Mouse (Mus musculus) stomach, postnatal 0 days (tissue): ENCODE results near the gene Atp5k. TPM values are rescaled to one million over a fixed set of nuclear protein-coding genes. Genes with fewer than 3 reads are reported as not detected.

ENCODE experiments used
- ATAC-seq: fragments of 200-750 bp; cut with Nextera tagmentation; 2 replicates; pipeline ENCODE4 v1.8.0; 2017; ENCODE audit not compliant: low FRiP score, low TSS enrichment
- DNase-seq: peaks from one replicate; pipeline ENCODE4 v3.0.0-alpha.2; 2016; ENCODE audit warnings: low spot score
- H3K27ac ChIP-seq: fragments of 300-500 bp; sonication (generic); replicated peaks from 2 replicates; pipeline ENCODE4 v1.5.1; 2014; ENCODE audit warnings: mild to moderate bottlenecking, control low read depth
- H3K27me3 ChIP-seq: fragments of 300-500 bp; sonication (generic); 2 replicates; pipeline ENCODE4 v1.6.1; 2014; ENCODE audit warnings: low read length; ENCODE audit not compliant: control insufficient read depth, insufficient read depth
- H3K36me3 ChIP-seq: fragments of 300-500 bp; sonication (generic); 2 replicates; pipeline ENCODE4 v1.6.1; 2014; ENCODE audit warnings: low read length, mixed read lengths; ENCODE audit not compliant: control insufficient read depth, insufficient read depth
- H3K4me1 ChIP-seq: fragments of 300-500 bp; sonication (generic); replicated peaks from 2 replicates; pipeline ENCODE4 v1.6.1; 2014; ENCODE audit warnings: antibody characterized with exemption; ENCODE audit not compliant: control insufficient read depth, insufficient read depth
- H3K4me2 ChIP-seq: fragments of 300-500 bp; sonication (generic); replicated peaks from 2 replicates; pipeline ENCODE4 v1.6.1; 2014; ENCODE audit warnings: low read depth, mild to moderate bottlenecking, control low read depth, moderate library complexity
- H3K4me3 ChIP-seq: fragments of 300-500 bp; sonication (generic); 2 replicates; pipeline ENCODE4 v1.5.1; 2014; ENCODE audit warnings: low read depth, low read length, control low read depth
- H3K9ac ChIP-seq: fragments of 300-500 bp; sonication (generic); 2 replicates; pipeline ENCODE4 v1.6.1; 2014; ENCODE audit warnings: mild to moderate bottlenecking, low read length, control low read depth, mixed read lengths
- H3K9me3 ChIP-seq: fragments of 300-500 bp; sonication (generic); 2 replicates; pipeline ENCODE4 v1.6.1; 2016; ENCODE audit warnings: low read length; ENCODE audit not compliant: control insufficient read depth
- CTCF ChIP-seq: IDR thresholded peaks from 2 replicates; pipeline ENCODE4 v1.5.1; 2016; ENCODE audit warnings: antibody characterized with exemption, low read depth, mild to moderate bottlenecking, moderate library complexity
- EP300 ChIP-seq: optimal IDR thresholded peaks from 2 replicates; pipeline ENCODE3; 2016; ENCODE audit warnings: antibody characterized with exemption
- WGBS: fragments of 180-500 bp; shearing (Covaris S2); extraction: QIAGEN DNeasy Blood & Tissue Kit; methylation state at CpG from one replicate; pipeline ENCODE4 v1.1.7; 2014; 5-methylcytosine and 5-hydroxymethylcytosine counted together
- polyA plus RNA-seq: library from polyadenylated mRNA; unstranded; fragments of >200 nt; fragmentation: Nextera tagmentation; extraction: Ambion mirVana; gene quantifications from 2 replicates; pipeline ENCODE4 v1.2.1, GENCODE M21; 2015

The Atp5k gene
- polyA plus RNA-seq, 1 experiment from 2014 or later, result 641 TPM

GRCm38 (mm10) chr5:108447857-108448256 lies 13.6 kb upstream of the Atp5k start:
- H3K4me3 ChIP-seq, result no peak overlapping the region
- no peak overlapping the region for H3K27ac ChIP-seq
- no peaks in the 10 kb centered on the region for H3K9me3 ChIP-seq
- DNase-seq, result no peak
- ATAC-seq, result no peak
- no peaks in the 10 kb centered on the region for H3K27me3 ChIP-seq
- H3K9ac ChIP-seq, result no peak overlapping the region
- no peaks in the 10 kb centered on the region; the same call in 1 of the 2 replicates for H3K4me1 ChIP-seq
- WGBS, result 78% methylated on average over 7 of the region's 7 CpGs
- H3K36me3 ChIP-seq, result no peaks in the 10 kb centered on the region
- H3K4me2 ChIP-seq, result no peak overlapping the region; the same call in 1 of the 2 replicates
- TF ChIP-seq EP300, result no peak
- TF ChIP-seq CTCF, result no peak

- DNase-seq, result no peak
- no peak overlapping the region for H3K4me3 ChIP-seq
- no peaks in the 10 kb centered on the region; the same call in 1 of the 2 replicates for H3K4me1 ChIP-seq
- ATAC-seq, result 0 out of 2 replicates have a peak, but pooled peaks have one; percentile 9
- H3K36me3 ChIP-seq, result no peaks in the 10 kb centered on the region
- no peaks in the 10 kb centered on the region for H3K27me3 ChIP-seq
- no peaks in the 10 kb centered on the region for H3K9me3 ChIP-seq
- no peak overlapping the region for H3K9ac ChIP-seq
- no peak overlapping the region for H3K27ac ChIP-seq
- H3K4me2 ChIP-seq, result no peak overlapping the region
- TF ChIP-seq CTCF (no peak), EP300 (no peak)
- WGBS, result 65% methylated on average over 3 of the region's 3 CpGs
These were observed 12.7 kb upstream of the Atp5k start for GRCm38 (mm10) chr5:108446973-108447372.

- Histone ChIP-seq H3K9ac (no peak overlapping the region), H3K36me3 (peaks cover 3% of the 10 kb centered on the region; the same call in 1 of the 2 replicates), H3K4me1 (peaks cover 4% of the 10 kb centered on the region), H3K4me3 (no peak overlapping the region), H3K4me2 (no peak overlapping the region), H3K27me3 (no peaks in the 10 kb centered on the region), H3K27ac (no peak overlapping the region), H3K9me3 (no peaks in the 10 kb centered on the region)
- no peak for DNase-seq
- ATAC-seq, result no peak
- TF ChIP-seq CTCF (no peak), EP300 (no peak)
- WGBS, result 66% methylated on average over 2 of the region's 2 CpGs
These were observed 1.9 kb upstream of the Atp5k start for GRCm38 (mm10) chr5:108436101-108436500.

- H3K27ac ChIP-seq, result no peak overlapping the region
- H3K4me2 ChIP-seq, result no peak overlapping the region
- no peaks in the 10 kb centered on the region for H3K9me3 ChIP-seq
- peaks cover 3% of the 10 kb centered on the region; the same call in 1 of the 2 replicates for H3K36me3 ChIP-seq
- ATAC-seq (no peak), DNase-seq (no peak)
- no peaks in the 10 kb centered on the region for H3K27me3 ChIP-seq
- no peak overlapping the region for H3K4me3 ChIP-seq
- 81% methylated on average over 6 of the region's 6 CpGs for WGBS
- H3K9ac ChIP-seq, result no peak overlapping the region
- H3K4me1 ChIP-seq, result peaks cover 4% of the 10 kb centered on the region
- TF ChIP-seq CTCF (no peak), EP300 (no peak)
These were observed 3.1 kb downstream of the Atp5k start for GRCm38 (mm10) chr5:108431196-108431595.

- Histone ChIP-seq H3K4me1 (no peaks in the 10 kb centered on the region), H3K27me3 (no peaks in the 10 kb centered on the region), H3K36me3 (peaks cover 3% of the 10 kb centered on the region; the same call in 1 of the 2 replicates), H3K4me3 (no peak overlapping the region), H3K9me3 (no peaks in the 10 kb centered on the region), H3K27ac (no peak overlapping the region), H3K9ac (no peak overlapping the region), H3K4me2 (no peak overlapping the region)
- ATAC-seq (0 out of 2 replicates have a peak, but pooled peaks have one; percentile 41), DNase-seq (peak; percentile 50)
- TF ChIP-seq EP300, result no peak
- TF ChIP-seq CTCF, result peak; percentile 93
- WGBS, result 40% methylated on average over 1 of the region's 1 CpGs
These were observed 7.1 kb downstream of the Atp5k start for GRCm38 (mm10) chr5:108427186-108427585.

GRCm38 (mm10) chr5:108423427-108423826 lies 10.8 kb downstream of the Atp5k start:
- TF ChIP-seq EP300, result no peak
- Histone ChIP-seq H3K9ac (no peak overlapping the region), H3K27me3 (no peaks in the 10 kb centered on the region), H3K36me3 (no peaks in the 10 kb centered on the region), H3K9me3 (no peaks in the 10 kb centered on the region), H3K4me2 (no peak overlapping the region), H3K27ac (no peak overlapping the region), H3K4me1 (no peaks in the 10 kb centered on the region), H3K4me3 (no peak overlapping the region)
- DNase-seq (no peak), ATAC-seq (no peak)
- 91% methylated on average over 2 of the region's 2 CpGs for WGBS
